Mouse (Mus musculus) left cerebral cortex, postnatal 25 days (tissue): ENCODE measurements around the gene Slc44a5. TPM values are rescaled to one million over a fixed set of nuclear protein-coding genes. Genes with fewer than 3 reads are reported as not detected.
A peak's percentile ranks its signal among the peaks of the same experiment; 100 is the strongest.

Experiments
- DNase-seq, 2 experiments: peaks; one replicate each; pipeline ENCODE4 v3.0.0; 2022; ENCODE audit warnings: low spot score in 2 of 2, mixed read lengths in 1 of 2
- intact Hi-C: fragments of 180-260 bp; cut with DNase I; formaldehyde crosslinking; loops from one replicate; pipeline ENCODE4 v1.15.1; 2025
- total RNA-seq, 2 experiments: library from RNA; stranded (reverse); gene quantifications; 2 replicates each; pipeline ENCODE4 v1.2.3; 2021

The Slc44a5 gene
- 10 to 100 TPM in 1 of 2 experiments, 1 to 10 TPM in 1; 8.7 to 10.3 TPM for total RNA-seq

- DNase-seq: peak; percentile 63 to 68
- intact Hi-C loops: no loop called here
Observed at GRCm38 (mm10) chr3:153973171-153973948, at the start of gene Slc44a5. Gene Slc44a5, plus strand, starts transcription at chr3:153973436.

- no peak for DNase-seq
- intact Hi-C loops: no loop called here
Observed at GRCm38 (mm10) chr3:153926333-153926732, 46.9 kb upstream of the Slc44a5 start.

- intact Hi-C loops: no loop called here
- no peak for DNase-seq
Observed at GRCm38 (mm10) chr3:153929526-153929925, 43.7 kb upstream of the Slc44a5 start.

GRCm38 (mm10) chr3:153932461-153932860 is 40.8 kb upstream of the Slc44a5 start:
- DNase-seq: no peak
- intact Hi-C loops: no loop called here

- intact Hi-C loops: no loop called here
- peak in 1 of 2 experiments; percentile 32 for DNase-seq
Observed at GRCm38 (mm10) chr3:153935878-153936277, 37.4 kb upstream of the Slc44a5 start.

GRCm38 (mm10) chr3:153937116-153937810 is 36.0 kb upstream of the Slc44a5 start:
- no peak for DNase-seq
- intact Hi-C loops: no loop called here

GRCm38 (mm10) chr3:153940021-153940420 is 33.2 kb upstream of the Slc44a5 start:
- intact Hi-C loops: no loop called here
- DNase-seq: no peak

- no peak for DNase-seq
- intact Hi-C loops: no loop called here
Observed at GRCm38 (mm10) chr3:153940486-153940885, 32.8 kb upstream of the Slc44a5 start.

GRCm38 (mm10) chr3:153941613-153942012 is 31.6 kb upstream of the Slc44a5 start:
- intact Hi-C loops: no loop called here
- DNase-seq: no peak

GRCm38 (mm10) chr3:153943003-153943640 is 30.1 kb upstream of the Slc44a5 start:
- intact Hi-C loops: no loop called here
- DNase-seq: no peak

GRCm38 (mm10) chr3:153943901-153944334 is 29.3 kb upstream of the Slc44a5 start:
- intact Hi-C loops: loop anchor here (2.0 kb wide), 1 partner anchor 31 kb away; the partner anchor contains the start of gene Rabggtb
- peak; percentile 25 to 43 for DNase-seq

- peak; percentile 89 to 93 for DNase-seq
- intact Hi-C loops: loop anchor here (2.0 kb wide), 1 partner anchor 32 kb away; the partner anchor contains the start of gene Rabggtb
Observed at GRCm38 (mm10) chr3:153944335-153944990, 28.8 kb upstream of the Slc44a5 start, which contains the start of gene Acadm. Gene Acadm, minus strand, starts transcription at chr3:153944632.

GRCm38 (mm10) chr3:153947271-153947670 is 26.0 kb upstream of the Slc44a5 start:
- no peak for DNase-seq
- intact Hi-C loops: no loop called here

- intact Hi-C loops: no loop called here
- DNase-seq: no peak
Observed at GRCm38 (mm10) chr3:153948176-153948575, 25.1 kb upstream of the Slc44a5 start.

GRCm38 (mm10) chr3:153957916-153958315 is 15.3 kb upstream of the Slc44a5 start:
- no peak for DNase-seq
- intact Hi-C loops: no loop called here

GRCm38 (mm10) chr3:153959035-153959730 is 14.1 kb upstream of the Slc44a5 start:
- intact Hi-C loops: loop anchor here (1.0 kb wide), 1 partner anchor 267 kb away; no protein-coding TSS in a partner anchor
- DNase-seq: peak in 1 of 2 experiments; percentile 58

- no peak for DNase-seq
- intact Hi-C loops: loop anchor here (1.0 to 5.0 kb wide), 2 partner anchors 267 to 613 kb away; no protein-coding TSS in a partner anchor
Observed at GRCm38 (mm10) chr3:153959731-153960207, 13.5 kb upstream of the Slc44a5 start.

GRCm38 (mm10) chr3:153960884-153961283 is 12.4 kb upstream of the Slc44a5 start:
- intact Hi-C loops: loop anchor here (5.0 kb wide), 1 partner anchor 611 kb away; no protein-coding TSS in a partner anchor
- DNase-seq: no peak
